Mouse (Mus musculus) mesoderm, embryonic 11.5 days (tissue): ENCODE measurements around the gene Atrx.
"Not testable (repeated sequence)": the region's sequence is repeated elsewhere in the genome, so short reads cannot be mapped to it uniquely, and the experiment has no call there.

Experiments used
- DNase-seq: peaks from one replicate; pipeline ENCODE4 v3.0.0-alpha.2; 2012; ENCODE audit warnings: low read depth, low spot score

The Atrx gene

DNA sequence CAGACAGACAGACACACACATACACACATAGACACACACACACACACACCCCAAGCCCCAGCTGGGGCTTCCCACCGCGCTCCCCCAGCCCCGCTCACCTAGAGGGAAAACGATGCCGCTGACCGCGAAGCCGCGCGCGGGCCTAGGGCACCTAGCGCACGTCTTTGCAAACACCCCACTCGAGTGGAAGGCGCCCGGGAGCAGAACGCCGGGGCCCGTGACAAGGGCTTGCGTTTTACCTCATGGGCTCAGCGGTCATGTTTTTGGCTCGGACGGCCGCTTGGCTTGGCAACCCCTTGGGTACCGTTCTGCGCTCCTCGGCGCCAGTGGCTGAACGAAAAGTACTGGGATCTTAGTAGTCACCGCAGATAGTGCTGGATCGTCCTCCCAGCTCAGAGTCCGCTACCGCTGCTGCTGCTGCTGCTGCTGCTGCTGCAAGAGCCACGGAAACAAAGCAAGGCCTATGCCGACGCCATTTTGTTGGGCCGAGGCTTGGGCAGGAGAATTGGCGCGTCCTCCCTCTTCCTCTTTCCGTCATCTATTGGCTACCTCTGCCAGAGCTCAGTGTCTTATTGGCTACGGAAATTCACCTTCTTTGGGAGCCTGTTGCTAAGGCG lies at the start of gene Atrx:
Gene Atrx (minus strand): TSS at position 543 of the 617 bp plus-strand sequence.
- DNase-seq = peak; percentile 83

DNA sequence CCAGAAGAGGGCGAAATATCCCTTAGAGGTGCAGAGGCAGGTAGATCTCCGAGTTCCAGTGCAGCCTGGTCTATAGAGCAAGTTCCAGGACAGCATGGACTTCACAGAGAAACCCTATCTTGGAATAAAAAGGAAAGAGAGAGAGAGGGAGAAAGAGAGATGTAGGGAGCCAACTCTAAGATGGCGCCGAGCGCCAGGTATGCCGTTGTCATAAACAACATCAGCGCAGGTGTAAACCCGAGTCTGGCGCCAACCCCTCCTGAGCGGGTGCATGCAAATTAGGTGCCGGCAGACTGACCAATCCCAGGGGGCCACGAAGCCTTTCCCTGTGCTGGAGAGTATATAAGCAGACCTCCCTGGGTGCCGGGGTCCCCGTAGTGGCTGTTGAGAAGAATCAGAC lies 27.9 kb upstream of the Atrx start:
- not testable (repeated sequence) for DNase-seq

DNA sequence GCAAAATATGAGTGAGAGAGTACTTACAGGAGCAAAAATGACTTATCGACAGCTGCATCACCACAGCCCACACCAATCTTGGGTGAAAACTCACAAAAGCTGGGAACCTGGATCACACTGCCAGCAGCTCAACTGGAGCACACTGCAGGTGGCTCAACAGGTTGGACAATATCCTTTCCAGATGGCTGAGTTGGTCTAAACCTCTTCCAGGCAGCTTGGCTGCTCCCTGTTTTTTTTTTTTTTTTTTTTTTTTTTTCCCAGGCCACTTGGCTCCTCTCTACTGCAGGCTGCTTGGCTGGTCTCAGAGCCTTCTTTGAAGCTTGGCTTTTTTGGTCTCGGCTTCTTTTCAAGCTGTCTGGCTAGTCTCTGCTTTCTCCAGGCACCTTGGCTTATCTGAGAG lies 24.8 kb upstream of the Atrx start:
- no peak for DNase-seq

DNA sequence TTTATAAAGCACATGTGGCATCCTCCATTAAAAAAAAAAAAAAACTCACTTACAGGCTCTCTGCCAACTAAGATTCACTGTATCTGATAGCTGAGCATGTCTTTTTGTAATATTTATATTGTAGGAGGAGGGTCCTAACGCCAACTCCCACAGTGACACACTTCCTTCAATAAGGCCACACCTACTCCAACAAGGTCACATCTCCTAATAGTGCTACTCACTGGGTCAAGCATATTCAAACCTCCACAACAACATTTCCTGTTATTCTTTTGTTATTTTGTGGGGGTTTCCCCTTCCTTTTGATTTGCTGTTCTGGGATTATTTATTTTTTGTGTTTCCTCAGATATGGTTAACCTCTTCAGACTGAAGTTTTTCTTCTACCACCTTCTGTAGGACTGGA lies 17.2 kb upstream of the Atrx start:
- no peak for DNase-seq

DNA sequence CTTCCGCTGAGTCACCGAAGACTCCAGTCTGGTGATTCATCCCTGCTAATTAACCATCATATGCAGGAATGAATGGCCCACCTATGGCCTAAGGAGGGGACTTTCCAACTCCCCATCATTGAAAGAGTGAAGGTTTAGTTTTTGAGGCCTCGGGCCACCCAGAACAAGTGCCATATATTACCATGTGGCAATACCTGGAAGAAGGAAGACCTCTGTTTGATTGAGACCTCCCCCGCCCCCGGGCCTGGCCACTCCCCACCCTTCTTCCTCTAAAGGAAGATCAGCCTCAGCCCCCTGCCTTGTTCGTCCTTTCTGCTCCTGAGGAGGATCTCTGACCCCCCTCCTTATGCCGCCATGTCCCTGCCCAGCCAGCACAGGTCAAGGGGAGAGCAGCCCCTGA lies 10.0 kb upstream of the Atrx start:
- DNase-seq = no peak

DNA sequence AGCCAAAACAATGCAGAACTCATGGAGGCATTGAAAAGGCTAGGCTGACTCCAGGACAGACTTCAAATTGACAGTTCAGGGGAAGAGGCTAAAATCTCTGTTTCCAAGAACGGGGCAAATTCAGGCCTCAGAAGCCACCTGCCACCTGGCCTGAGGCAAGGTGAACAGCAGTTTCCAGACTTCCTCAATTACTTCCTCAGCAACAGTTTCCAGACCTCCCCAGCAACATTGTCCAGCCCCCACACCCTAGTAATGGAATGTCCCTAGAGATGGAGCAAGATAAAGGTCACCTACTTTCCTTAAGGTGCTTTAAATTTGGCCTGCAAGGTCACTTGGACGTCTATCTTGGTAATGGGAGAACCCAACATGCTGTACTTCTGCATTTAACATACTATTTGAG lies 8.5 kb upstream of the Atrx start:
- DNase-seq = no peak

DNA sequence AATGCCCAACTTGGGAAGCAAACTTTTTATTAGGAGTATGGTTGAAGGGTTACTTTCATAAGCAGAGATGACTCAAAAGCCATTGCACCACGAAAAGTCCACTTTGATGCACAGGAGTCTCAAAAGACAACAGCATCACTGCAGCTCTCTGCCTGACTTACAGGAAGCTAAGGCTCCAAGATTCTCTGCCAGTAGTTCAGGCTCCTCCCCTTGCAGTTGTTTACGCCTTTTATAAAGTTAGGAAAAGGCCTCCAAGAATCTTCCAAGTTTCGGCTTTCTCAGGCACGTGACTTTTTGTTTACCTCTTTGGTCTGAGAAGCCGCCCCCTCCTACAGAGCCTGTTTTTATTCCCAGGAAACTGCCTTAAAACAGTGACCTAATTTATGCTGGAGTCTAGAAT lies 5.1 kb upstream of the Atrx start:
- DNase-seq = no peak

DNA sequence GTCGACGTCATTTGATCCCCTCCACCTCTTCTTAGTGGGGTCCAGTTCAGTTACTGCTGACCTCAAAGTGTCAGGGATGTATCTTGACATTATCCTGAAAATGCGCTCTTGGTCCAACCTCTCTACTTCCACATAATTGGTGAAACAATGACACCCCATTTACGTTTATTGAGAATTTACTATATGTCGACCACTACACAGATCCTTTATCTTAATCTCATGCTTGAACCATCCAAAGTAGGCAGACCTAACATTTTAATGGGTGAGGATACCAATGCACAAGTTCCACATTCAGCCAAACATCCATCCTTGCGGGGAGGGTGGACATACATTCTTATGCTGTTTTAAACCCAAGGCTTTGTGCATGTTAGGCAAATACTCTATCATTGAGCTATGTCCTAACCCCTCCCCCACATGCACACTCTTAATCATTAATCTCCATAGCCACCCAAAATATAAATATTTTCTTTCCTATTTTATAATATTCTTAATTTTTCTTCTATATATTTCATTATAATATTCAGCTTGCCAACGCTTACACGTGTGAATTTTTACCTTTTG lies 355 bp upstream of the Atrx start:
- no peak for DNase-seq

DNA sequence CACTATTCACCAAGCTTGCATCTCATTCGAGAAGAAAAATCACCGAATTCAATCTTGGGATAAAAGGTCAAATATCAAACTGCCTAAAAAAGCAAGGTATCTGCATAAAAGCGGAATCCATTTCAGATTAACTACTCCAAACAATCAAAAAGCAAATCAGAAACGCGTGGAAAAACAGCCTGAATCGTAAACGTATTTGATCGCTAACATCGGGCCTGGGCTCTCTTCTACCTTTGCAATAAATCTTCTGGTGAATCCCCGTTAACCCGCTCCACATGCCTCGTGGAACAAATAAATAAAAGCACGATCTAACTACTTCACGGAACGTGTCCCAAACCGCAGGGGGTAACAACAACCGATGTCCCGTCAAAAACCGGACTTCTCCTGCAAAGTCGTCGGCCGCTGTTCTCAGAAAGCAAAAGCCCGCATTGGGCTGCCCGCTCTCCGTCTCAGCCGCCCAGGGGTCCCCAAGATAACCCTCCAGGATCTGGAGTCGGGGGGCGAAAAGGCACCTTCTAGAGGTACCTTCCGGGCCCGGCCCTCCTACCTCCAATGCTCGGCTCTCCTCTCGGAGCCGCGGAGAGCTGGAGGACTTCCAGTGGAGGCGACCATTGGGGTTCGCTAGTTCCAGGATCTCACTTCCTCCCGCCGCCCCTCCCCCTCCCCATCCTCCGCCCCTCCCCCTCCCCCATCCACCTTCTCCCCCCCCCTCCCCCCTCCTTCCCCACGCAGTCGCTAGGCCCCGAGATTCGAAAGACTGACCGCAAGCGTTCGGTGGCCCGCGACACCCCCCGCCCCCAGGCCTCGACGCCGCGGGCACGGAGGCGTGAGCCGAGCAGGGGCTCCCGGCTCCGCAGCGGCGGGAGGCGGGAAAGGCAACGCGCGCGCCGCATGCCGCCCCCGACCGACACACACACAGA lies 1.0 kb downstream of the Atrx start:
- DNase-seq = peak; percentile 30

DNA sequence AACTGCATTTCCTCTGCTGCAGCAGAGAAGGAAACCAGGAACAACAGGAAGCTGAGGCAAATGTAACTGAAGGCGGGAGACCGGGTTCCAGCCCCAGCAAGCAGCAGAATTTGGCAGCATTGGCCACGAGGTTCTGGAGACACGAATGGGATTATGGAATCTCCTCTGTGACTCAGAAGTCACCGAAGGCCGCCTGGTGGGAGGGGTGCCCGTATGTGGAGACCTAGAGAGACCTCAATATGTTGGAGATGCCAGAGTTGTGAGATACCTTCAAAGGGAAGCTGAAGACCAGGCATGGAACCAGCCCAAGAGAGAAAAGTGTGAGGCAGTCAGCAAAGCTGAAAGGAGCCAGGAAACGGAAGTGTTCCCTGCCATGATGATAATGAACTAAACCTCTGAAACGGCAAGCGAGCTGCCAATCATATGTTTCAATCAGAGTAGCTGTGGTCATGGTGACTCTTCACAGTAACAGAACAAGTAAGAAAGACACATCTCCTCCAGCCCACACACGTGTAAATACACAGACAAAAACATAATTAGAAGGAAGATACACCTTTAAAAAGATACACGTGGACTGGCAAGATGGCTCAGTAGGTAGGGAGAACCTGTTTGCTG lies 3.0 kb downstream of the Atrx start:
- DNase-seq = no peak

DNA sequence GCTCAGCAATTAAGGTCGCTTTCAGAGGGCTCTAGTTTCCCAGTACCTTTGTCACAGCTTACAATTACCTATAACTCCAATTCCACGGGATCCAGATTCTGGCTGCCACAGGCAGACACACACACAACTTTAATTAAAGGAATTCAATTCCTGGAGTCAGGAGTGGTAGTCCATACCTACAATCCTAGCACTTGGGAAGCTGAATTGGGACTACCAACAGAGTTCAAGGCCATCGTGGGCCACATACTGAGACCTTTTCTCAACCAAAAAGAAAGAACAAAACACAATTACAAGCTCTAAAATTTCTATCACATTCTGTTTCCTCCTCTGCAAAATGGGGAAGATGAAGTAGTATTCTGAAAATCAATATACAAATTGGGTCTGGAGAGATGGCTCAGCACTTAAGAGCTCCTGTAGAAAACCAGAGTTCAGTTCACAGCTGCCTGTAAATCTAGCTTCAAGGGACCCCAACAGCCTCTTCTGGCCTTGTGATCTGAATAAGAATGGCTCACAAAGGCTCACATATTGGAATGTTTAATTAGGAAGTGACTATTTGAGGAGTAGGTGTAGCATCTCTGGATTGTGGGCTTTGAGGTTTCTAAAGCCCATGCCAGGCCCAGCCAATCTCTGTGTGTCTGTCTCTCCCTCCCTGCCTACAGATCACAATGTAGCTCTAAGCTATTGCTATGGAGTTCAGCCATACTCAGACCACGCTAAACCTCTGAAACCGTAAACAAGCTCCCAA lies 4.7 kb downstream of the Atrx start:
- no peak for DNase-seq

DNA sequence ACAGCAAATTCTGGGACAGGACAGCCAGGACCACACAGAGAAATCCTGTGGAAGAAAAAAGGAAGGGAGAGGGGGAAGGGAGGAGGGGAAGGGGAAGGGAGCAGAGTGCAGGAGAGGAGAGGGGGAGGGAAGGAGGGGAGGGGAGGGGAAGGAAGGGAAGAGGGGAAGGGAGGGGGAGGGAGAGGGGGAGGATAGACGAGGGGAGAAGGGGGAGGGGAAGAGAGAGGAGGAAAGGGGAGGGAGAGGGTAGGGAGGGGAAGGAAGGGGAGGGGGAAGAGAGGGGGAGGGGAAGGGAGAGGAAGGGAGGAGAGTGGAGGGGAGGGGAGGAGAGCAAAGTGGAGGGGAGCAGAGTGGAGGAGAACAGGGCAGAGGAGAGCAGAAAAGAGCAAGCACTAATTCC lies 5.3 kb downstream of the Atrx start:
- DNase-seq = no peak

DNA sequence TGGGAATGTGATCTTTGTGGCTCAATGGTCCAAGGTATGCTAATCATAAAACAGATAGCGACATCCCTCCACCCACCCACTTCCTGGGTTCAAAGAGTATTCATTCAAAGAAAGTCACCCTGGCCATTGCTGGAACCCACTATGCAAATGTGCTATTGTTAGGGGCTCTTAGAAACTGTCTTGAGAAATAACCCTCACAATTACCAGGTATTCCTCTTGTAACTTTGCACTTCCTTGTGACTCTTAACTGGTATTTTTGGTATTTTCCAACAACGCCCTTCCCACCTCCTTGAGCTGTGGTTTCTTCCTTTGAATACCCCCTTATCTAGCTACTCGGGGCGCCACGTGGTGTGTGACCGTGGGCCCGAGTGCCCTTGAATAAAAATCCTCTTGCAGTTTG lies 6.2 kb downstream of the Atrx start:
- not testable (repeated sequence) for DNase-seq

DNA sequence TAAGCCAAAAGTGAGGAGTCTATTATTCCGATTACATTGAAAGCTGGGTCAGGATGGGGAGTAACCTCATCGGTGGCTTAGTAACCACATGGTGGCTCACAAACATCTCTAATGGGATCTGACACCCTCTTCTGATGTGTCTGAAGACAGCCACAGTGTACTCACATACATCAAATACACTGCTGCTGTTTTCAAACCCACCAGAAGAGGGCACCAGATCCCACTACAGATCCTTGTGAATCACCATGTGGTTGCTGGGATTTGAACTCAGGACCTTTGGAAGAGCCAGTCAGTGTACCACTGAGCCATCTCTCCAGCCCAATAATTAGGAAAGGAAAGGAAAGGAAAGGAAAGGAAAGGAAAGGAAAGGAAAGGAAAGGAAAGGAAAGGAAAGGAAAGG lies 7.8 kb downstream of the Atrx start:
- no peak for DNase-seq

DNA sequence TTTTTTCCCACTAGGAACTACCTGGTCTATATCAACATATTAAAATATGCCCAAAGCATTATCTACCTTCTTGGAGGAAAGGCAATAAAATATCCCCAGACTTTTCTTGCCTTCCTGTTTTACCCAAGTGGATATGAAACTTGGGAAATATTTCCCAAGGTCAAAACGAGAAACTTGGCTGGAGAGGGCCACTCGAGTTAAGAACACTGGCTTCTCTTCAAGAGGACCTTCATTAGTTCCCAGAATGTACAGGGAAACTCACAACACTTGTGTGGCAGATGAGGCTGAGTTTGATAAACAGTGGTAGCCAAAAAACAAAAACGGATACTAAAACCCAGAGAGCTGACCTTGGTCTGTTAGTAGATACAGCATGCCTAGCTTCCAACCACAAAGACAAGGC lies 17.5 kb downstream of the Atrx start:
- DNase-seq = no peak

DNA sequence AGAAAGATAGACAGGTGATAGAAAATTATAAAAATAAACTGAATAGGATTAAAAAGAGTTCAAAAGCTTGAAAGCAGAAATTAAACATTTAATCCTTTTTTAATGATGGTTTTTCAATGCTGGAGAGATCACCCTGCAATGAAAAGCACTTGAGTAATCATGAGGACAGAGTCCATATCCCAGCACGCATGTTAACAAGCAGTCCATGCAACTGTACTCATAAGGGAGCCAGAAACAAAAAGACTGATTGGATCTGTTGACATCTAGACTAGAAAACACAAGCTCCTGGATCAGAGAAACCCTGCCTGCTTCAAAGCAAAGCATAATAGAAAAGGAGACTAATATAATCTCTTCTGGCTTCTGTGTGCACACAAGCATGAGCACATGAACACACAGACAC lies 27.6 kb downstream of the Atrx start:
- DNase-seq = no peak

DNA sequence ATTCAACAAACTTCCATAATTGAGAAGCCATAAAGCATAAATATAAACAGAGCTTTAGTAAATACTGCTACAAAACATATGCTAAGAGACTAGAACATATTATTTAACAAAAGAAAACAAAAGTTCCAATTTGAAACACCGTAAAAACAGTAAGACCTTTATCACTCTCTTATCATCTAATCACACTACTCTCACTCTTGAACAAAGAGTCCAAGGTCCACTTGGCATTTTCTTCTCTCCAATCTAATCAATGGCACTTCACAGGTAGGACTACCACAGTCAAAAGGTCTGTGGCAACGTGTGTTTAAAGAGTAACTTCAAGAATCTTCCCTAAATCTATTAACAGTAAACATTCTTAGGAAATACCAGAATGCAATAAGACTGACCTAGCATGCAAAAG lies 42.3 kb downstream of the Atrx start:
- DNase-seq = no peak

DNA sequence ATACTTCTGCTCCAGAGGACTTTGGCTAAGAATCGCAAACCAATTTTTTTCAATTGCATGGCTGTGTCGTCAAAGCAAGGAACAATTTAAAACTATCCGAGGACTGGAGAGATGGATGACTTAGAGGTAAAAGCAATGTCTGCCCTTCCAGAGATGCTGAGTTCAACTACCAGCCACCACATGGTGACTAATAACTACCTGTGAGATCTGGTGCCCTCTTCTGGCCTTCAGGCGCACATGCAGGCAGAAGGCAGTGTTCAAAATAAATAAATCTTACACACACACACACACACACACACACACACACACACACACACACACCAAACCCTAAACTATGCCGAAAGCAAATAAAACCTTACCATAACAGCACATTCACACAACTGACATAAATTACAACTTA lies 64.8 kb downstream of the Atrx start:
- peak; percentile 3 for DNase-seq

DNA sequence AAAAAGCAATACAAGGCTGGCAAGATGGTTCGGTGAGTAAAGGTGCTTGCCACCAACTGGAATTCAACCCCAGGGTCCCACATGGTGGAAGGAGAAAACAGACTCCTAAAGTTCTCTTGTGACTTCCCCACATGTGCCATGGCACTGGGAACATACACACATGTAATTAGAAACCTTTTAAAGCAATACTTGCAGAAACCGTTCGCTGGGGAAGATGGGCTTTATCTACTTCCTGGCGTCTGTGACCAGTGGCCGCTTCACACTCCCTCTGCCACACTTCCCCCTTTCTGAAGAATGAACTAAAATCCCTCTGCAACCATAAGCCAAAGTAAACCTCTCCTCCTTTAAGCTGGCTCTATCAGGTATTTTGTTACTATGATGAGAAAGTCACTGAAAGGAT lies 104.7 kb downstream of the Atrx start:
- DNase-seq = no peak

DNA sequence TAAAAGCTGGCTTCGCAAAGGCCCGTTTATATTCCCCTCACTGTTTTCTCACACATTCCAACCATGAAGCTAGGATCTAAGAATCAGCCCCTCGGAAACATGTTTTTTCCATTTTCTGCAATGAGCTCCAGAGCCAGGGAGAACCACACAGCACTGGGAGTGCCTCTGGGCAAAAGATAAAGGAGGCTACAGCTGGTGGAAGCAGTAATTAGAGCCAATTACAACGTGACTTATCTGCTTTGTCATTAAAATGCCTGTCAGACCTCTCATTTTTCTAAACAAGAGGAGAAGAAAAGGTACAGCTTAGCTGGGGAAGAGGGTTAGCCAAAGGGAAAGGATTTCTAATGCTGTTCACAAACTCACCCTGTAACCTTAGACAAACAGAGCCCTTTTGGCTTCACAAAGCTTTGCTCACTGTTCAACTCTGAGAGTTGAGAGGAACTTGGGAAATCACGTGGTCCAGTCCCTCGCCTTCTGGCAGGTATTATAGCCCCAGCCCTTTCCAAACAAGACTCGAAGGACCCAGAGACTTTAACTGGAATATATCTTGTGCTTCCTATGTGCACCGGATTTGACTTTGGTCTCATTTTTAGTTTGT lies 134.3 kb downstream of the Atrx start:
- no peak for DNase-seq

DNA sequence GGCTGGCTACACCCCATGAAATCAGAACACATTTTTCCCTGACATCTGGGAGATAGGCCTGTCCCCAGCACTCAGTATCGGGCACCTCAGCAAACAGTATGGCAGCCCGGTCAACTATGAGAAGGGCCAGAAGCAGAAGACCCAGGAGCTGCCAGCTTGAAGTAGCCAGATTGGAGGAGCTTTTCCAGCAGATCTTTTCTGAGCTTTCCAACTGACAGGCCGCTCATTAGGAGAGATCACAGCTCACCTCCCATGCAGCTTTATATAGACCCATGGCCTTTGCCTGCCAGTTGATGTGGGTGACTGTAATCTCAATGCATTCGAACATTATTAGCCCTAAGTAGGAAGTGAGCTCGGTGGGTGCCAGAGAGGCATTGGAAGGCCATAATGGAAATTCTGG lies 155.9 kb downstream of the Atrx start:
- no peak for DNase-seq
